Mouse (Mus musculus) limb, embryonic 12.5 days (tissue): ENCODE measurements around the gene Ndufa13. TPM values are rescaled to one million over a fixed set of nuclear protein-coding genes. Genes with fewer than 3 reads are reported as not detected.

Experiments
- ATAC-seq: fragments of 200-750 bp; cut with Nextera tagmentation; 2 replicates; pipeline ENCODE4 v1.8.0; 2017; ENCODE audit warnings: low read depth, moderate TSS enrichment; ENCODE audit not compliant: insufficient number of reproducible peaks, insufficient read depth, low FRiP score, low TSS enrichment
- H3K27ac ChIP-seq: fragments of 300-500 bp; sonication (generic); 2 replicates; pipeline ENCODE4 v1.5.1; 2016; ENCODE audit warnings: mild to moderate bottlenecking, moderate library complexity
- H3K27me3 ChIP-seq: fragments of 300-500 bp; sonication (generic); 2 replicates; pipeline ENCODE4 v1.6.1; 2016; ENCODE audit warnings: mild to moderate bottlenecking, moderate library complexity
- H3K36me3 ChIP-seq: fragments of 300-500 bp; sonication (generic); 2 replicates; pipeline ENCODE4 v1.6.1; 2016; ENCODE audit warnings: mild to moderate bottlenecking, moderate library complexity
- H3K4me1 ChIP-seq: fragments of 300-500 bp; sonication (generic); replicated peaks from 2 replicates; pipeline ENCODE4 v1.6.1; 2016
- H3K4me2 ChIP-seq: fragments of 300-500 bp; sonication (generic); 2 replicates; pipeline ENCODE4 v1.6.1; 2016; ENCODE audit warnings: mild to moderate bottlenecking, moderate library complexity
- H3K4me3 ChIP-seq: fragments of 300-500 bp; sonication (generic); replicated peaks from 2 replicates; pipeline ENCODE4 v1.5.1; 2016; ENCODE audit warnings: mild to moderate bottlenecking
- H3K9ac ChIP-seq: fragments of 300-500 bp; sonication (generic); replicated peaks from 2 replicates; pipeline ENCODE4 v1.6.1; 2016; ENCODE audit warnings: mild to moderate bottlenecking, moderate library complexity
- H3K9me3 ChIP-seq: fragments of 300-500 bp; sonication (generic); 2 replicates; pipeline ENCODE4 v1.6.1; 2016; ENCODE audit warnings: mild to moderate bottlenecking, moderate library complexity
- WGBS: fragments of 180-500 bp; shearing (Covaris S2); methylation state at CpG from one replicate; pipeline ENCODE4 v1.1.7; 2016; 5-methylcytosine and 5-hydroxymethylcytosine counted together
- polyA plus RNA-seq: library from polyadenylated mRNA; unstranded; fragments of >200 nt; fragmentation: Nextera tagmentation; extraction: Ambion mirVana; gene quantifications from 2 replicates; pipeline ENCODE4 v1.2.1, GENCODE M21; 2016

Gene Ndufa13
- polyA plus RNA-seq, 1 experiment from 2014 or later = 172 TPM

DNA sequence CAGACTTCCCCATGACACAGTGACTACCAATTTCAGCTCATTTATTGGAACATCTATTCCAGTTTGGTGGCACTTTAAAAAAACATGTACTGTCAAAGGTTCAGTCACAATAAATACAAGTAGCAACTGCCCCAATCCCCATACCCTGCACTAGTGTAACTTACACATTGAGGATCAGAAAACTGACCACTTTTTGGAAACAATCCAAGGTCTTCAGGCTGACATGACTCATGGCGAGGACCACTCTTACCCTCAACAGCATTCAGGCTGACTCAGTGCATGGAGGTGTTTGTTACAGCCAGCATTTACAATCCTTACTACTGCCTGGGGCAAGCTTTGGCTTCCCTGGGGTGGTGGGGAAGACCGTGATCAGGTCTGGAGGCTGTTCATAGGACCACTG is 4.7 kb upstream of the Ndufa13 start:
- Histone ChIP-seq H3K9me3 (no peaks in the 10 kb centered on the region), H3K9ac (no peak overlapping the region), H3K36me3 (peaks cover 56% of the 10 kb centered on the region), H3K4me3 (no peak overlapping the region), H3K27ac (no peak overlapping the region), H3K4me2 (no peak overlapping the region), H3K27me3 (no peaks in the 10 kb centered on the region), H3K4me1 (peaks cover 13% of the 10 kb centered on the region)
- no peak for ATAC-seq
- 87% methylated on average over 2 of the region's 2 CpGs for WGBS

DNA sequence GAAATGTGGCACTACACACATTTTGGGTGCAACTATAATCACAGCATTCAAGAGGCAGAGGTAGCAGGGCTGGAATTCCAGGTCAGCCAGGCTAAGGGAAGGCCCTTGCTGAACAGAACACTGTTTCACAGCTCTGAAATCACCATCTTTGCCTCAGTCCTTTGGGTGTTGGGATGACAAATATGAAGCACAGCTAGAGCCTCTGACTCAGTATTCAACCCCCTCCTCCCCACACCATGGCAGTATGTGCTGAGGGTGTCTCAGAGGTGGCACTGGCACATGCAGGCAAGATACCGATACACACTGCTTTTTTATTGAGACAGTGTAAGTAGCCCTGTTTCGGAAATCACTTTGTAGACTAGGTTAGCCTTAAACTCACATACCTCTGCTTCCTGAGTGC is 3.9 kb upstream of the Ndufa13 start:
- no peak overlapping the region for H3K27ac ChIP-seq
- no peak overlapping the region for H3K9ac ChIP-seq
- H3K4me3 ChIP-seq = no peak overlapping the region
- peaks cover 18% of the 10 kb centered on the region for H3K4me1 ChIP-seq
- ATAC-seq = no peak
- no peaks in the 10 kb centered on the region for H3K27me3 ChIP-seq
- no peak overlapping the region for H3K4me2 ChIP-seq
- WGBS = 89% methylated on average over 2 of the region's 2 CpGs
- H3K36me3 ChIP-seq = peaks cover 48% of the 10 kb centered on the region
- H3K9me3 ChIP-seq = no peaks in the 10 kb centered on the region

DNA sequence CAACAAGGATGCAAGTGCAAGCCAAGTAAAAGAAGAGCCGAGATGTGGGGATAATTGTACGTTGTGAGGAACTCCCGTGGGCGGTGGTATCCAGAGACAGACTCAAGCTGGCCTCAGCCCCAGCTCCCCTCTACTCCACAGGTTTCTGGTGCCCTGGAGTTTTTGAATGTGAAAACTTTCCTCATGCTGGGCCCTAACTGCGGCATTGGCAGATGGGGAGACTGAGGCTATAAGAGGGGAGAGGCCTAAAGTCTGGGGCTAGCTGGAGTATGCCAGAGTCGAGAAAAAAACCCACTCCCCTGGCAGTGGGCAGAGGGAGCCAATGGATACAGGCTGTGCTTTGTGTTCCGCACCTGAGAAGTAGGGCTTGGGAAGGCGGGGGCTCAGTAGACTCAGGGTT is 1.7 kb upstream of the Ndufa13 start:
- no peak overlapping the region for H3K4me3 ChIP-seq
- H3K36me3 ChIP-seq = peaks cover 30% of the 10 kb centered on the region
- no peaks in the 10 kb centered on the region for H3K27me3 ChIP-seq
- H3K4me1 ChIP-seq = peaks cover 29% of the 10 kb centered on the region
- WGBS = 88% methylated on average over 8 of the region's 8 CpGs
- H3K27ac ChIP-seq = no peak overlapping the region
- ATAC-seq = no peak
- H3K4me2 ChIP-seq = peak overlapping the region; percentile 96
- H3K9me3 ChIP-seq = no peaks in the 10 kb centered on the region
- no peak overlapping the region for H3K9ac ChIP-seq

DNA sequence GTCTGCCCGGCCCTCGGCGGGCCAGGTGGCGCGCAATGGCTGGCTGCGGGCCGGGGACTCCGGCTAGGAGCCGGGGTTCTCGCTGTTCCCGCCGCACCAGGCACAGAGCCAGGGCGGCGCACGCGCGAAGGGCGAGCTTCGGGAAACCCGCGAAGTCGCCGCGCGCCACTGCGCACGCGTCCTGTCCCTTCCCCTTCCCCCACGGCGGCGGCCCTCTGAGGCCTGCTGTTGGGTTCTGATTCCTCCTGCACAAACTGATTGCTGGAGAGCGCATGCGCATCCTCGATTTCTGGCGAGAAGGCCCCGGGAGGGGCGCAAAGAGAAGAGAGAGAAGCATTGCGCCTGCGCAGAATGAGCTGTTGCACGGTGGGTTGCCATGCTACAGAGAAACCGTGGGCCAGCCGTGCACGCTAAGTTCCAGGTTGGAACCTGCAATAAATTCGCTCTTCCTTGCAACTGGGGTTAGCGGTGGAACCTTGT is 745 bp upstream of the Ndufa13 start:
- Histone ChIP-seq H3K27ac (peak overlapping the region; percentile 94), H3K36me3 (peaks cover 31% of the 10 kb centered on the region), H3K27me3 (no peaks in the 10 kb centered on the region), H3K9me3 (no peaks in the 10 kb centered on the region), H3K4me2 (peak overlapping the region; percentile 96), H3K4me3 (peak overlapping the region; percentile 68), H3K4me1 (peaks cover 33% of the 10 kb centered on the region), H3K9ac (peak overlapping the region; percentile 78)
- WGBS = under 1% methylated on average over 45 of the region's 45 CpGs
- peak; percentile 85 for ATAC-seq

DNA sequence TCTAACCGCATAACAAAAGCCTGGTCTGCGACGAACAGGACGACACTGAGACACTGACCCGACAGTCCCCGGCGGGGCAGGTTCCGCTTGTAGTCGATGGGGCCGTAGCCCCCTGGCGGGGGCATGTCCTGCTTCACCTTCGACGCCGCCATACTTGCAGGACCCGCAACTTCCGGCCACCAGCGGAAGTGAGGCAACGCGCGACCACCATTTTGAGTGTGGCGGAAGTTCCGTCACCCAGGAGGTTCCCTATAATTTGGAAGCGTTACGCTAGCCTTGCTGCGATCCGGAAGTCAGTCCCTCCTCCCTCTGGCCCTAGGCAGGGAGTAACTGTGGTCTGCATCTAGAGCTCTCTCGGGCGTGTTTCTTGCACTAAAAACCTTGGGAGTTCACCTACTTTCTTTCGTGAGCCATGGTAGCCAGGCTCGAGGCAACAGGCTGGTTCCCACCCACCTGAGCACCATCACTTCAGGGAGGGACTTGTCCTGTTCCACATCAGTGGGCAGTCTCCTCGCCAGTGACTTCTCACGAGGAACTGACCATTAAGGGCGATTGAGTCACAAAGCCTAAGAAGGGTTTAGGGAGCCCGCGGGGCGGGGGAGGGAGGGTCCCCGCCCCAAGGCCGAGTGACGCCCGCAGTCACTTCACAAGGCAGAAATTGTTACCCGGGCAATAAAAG is 735 bp downstream of the Ndufa13 start:
- Histone ChIP-seq H3K27ac (peak overlapping the region; percentile 94), H3K9me3 (no peaks in the 10 kb centered on the region), H3K36me3 (peaks cover 26% of the 10 kb centered on the region), H3K4me1 (peaks cover 33% of the 10 kb centered on the region), H3K4me2 (peak overlapping the region; percentile 96), H3K4me3 (peak overlapping the region; percentile 68), H3K9ac (peak overlapping the region; percentile 78), H3K27me3 (no peaks in the 10 kb centered on the region)
- WGBS = under 1% methylated on average over 41 of the region's 41 CpGs
- peak; percentile 60 for ATAC-seq

DNA sequence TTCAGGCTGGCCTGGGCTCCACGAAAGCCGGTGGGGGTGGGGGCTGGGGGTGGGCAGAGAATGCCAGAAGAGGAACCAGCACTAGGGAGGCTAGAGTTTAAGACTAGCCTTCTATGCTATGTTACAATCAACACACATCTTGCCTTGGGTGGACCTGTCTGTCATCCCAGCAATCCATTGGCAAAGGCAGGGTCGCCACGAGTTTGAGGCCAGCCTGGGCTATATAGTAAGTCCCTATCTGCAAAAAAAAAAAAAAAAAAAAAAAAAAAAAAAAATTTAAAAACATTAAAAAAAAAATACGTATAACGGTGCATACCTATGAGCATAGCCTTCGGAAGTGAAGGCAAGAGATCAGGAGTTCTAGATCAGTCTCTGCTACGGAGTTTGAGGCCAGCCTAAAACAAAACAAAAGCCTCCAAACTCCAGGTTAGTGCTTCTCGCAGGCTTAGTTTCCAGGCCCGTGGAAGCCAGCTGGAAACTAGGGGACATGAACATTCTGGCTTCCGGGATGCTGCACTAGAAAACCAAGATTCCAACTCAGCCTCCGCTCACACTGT is 1.4 kb downstream of the Ndufa13 start:
- H3K36me3 ChIP-seq = peaks cover 24% of the 10 kb centered on the region
- ATAC-seq = 0 out of 2 replicates have a peak, but pooled peaks have one; percentile 7
- peaks cover 33% of the 10 kb centered on the region for H3K4me1 ChIP-seq

DNA sequence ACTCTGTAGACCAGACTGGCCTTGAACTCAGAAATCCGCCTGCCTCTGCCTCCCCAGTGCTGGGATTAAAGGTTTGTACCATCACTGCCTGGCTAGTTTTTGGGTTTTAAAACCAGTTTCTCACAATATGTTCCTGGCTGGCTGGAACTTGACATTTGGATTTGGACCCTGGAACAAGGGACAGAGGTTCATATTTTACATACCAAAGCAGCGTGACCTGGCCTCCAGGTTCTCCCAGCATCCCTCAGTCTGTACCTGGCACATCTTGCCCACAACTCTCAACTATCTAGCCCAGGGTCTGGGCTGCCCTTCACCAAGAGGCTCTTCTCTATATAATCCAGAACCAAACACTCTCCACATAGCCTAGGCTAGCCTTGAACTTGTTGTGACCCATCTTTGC is 2.5 kb downstream of the Ndufa13 start:
- Histone ChIP-seq H3K9ac (no peak overlapping the region), H3K9me3 (no peaks in the 10 kb centered on the region), H3K36me3 (peaks cover 33% of the 10 kb centered on the region), H3K4me1 (peaks cover 36% of the 10 kb centered on the region), H3K27me3 (no peaks in the 10 kb centered on the region), H3K27ac (no peak overlapping the region), H3K4me2 (0 out of 2 replicates have a peak overlapping the region, but pooled peaks have one; percentile 96), H3K4me3 (no peak overlapping the region)
- no peak for ATAC-seq
- 90% methylated on average over 2 of the region's 2 CpGs for WGBS

More for the DNA sequence above, 1.4 kb downstream of the Ndufa13 start:
- WGBS = 16% methylated on average over 12 of the region's 12 CpGs
- H3K27ac ChIP-seq = peak overlapping the region; percentile 86
- peak overlapping the region; percentile 68 for H3K4me3 ChIP-seq
- H3K9me3 ChIP-seq = no peaks in the 10 kb centered on the region
- H3K9ac ChIP-seq = peak overlapping the region; percentile 78
- peak overlapping the region; percentile 96 for H3K4me2 ChIP-seq
- H3K27me3 ChIP-seq = no peaks in the 10 kb centered on the region

DNA sequence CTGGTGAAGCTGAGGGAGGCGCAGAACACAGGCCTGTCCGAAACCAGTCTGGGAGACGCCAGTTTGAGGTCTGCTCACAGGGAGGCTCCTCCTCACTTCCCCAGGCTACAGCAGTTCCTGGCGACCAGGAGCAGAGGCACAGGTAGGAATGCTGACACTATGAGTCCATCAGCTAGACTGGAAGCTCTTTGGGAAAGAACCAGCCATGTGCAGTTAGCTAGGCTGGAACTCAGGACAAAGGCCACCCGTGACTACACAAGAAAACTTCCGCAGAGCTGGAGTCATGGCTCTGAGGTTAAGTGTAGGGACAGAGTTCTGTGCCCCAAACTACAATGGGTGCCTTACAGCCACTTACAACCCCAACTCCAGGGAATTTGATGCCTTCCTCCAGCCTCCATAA is 4.5 kb downstream of the Ndufa13 start:
- no peaks in the 10 kb centered on the region for H3K27me3 ChIP-seq
- H3K4me3 ChIP-seq = no peak overlapping the region
- H3K27ac ChIP-seq = no peak overlapping the region
- H3K9ac ChIP-seq = no peak overlapping the region
- no peaks in the 10 kb centered on the region for H3K9me3 ChIP-seq
- 85% methylated on average over 6 of the region's 6 CpGs for WGBS
- peaks cover 53% of the 10 kb centered on the region for H3K36me3 ChIP-seq
- no peak overlapping the region for H3K4me2 ChIP-seq
- H3K4me1 ChIP-seq = peaks cover 28% of the 10 kb centered on the region
- ATAC-seq = no peak

DNA sequence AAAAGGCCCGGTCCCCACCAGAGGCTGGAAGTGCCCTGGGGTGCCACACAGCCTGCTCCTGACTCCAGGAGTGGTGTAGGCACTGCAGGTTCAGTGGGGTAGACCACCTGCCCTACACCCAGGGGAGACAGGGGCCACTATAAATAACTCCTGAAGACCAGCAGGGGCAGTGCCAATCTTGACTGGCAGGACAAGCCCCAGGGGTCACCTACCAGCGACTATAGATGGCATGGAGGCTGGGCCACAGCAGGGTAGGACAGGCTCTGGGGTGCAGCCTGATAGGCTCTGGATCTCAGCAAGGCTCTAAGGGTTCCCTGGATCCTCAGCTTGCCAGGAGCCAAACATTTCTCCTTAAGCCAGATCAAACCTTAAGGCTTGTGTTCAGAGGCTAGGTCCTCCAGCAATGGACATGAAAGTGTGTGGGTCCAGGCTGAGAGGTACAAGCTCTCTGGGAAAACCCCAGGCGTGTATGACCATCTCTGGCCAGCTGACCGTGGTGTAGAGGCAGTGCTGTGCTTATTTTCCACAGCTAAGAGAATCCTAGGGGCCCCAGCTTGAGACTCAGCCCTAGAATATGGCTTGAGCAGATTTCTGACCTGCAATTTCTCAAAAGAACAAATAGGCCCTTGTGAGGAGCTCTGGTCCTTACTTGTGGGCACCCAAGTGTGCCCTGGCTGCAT is 6.4 kb downstream of the Ndufa13 start:
- no peak overlapping the region for H3K4me2 ChIP-seq
- H3K27me3 ChIP-seq = peaks cover 17% of the 10 kb centered on the region
- ATAC-seq = no peak
- no peak overlapping the region for H3K4me3 ChIP-seq
- no peak overlapping the region for H3K9ac ChIP-seq
- H3K9me3 ChIP-seq = no peaks in the 10 kb centered on the region
- H3K36me3 ChIP-seq = peaks cover 61% of the 10 kb centered on the region
- H3K4me1 ChIP-seq = peaks cover 18% of the 10 kb centered on the region
- no peak overlapping the region for H3K27ac ChIP-seq
- 75% methylated on average over 4 of the region's 4 CpGs for WGBS

DNA sequence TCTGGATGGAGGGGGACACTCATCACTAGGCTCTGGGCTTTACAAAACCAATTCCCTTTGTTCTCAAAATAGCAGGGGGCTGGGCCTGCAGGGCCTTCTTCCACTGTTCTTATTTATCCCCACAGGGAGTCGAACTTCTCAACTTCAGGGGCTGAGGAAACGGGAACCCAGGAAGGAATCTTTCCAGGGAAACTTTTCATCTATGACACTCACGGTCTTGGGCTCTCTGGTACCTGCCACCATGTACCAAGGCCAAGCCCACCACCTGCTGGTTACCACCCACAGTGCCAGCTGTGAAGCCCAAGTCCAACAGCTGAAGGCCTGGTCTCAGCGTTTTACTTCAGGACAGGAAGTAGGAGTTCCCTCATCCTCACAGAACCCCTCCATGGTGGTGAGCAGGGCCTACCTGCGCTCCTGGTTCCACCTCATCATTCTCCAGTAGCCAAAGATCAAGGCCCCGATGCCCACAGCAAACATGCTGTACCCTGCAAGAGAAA is 7.5 kb downstream of the Ndufa13 start:
- WGBS = 64% methylated on average over 6 of the region's 6 CpGs
- H3K9ac ChIP-seq = no peak overlapping the region
- H3K4me3 ChIP-seq = no peak overlapping the region
- peaks cover 28% of the 10 kb centered on the region for H3K27me3 ChIP-seq
- no peak for ATAC-seq
- no peaks in the 10 kb centered on the region for H3K9me3 ChIP-seq
- no peak overlapping the region for H3K27ac ChIP-seq
- H3K4me2 ChIP-seq = no peak overlapping the region
- peaks cover 9% of the 10 kb centered on the region; the same call in 1 of the 2 replicates for H3K4me1 ChIP-seq
- peaks cover 61% of the 10 kb centered on the region for H3K36me3 ChIP-seq

DNA sequence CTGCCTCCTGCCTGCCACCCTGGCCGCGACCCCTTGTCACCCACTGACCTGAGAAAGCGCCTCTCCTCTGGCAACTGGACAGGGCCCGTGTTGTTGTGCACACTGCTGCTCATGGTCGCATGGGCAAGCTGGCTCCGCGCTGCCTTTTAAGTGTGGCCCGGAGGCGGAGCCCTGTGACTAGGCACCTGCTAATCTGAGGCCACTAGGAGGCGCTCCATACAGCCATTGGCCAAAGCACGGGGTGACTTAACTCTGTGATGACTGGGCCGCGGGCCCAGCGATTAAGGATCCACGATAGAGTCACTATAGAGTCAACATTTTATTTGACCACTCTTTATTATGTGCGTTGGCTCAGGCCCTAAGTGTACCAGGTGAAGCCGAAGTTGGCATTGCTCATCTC is 8.5 kb downstream of the Ndufa13 start:
- H3K4me3 ChIP-seq = no peak overlapping the region
- no peak overlapping the region for H3K9ac ChIP-seq
- H3K4me2 ChIP-seq = no peak overlapping the region
- no peak overlapping the region for H3K27ac ChIP-seq
- 43% methylated on average over 17 of the region's 17 CpGs for WGBS
- peaks cover 55% of the 10 kb centered on the region for H3K36me3 ChIP-seq
- ATAC-seq = no peak
- peaks cover 38% of the 10 kb centered on the region for H3K27me3 ChIP-seq
- peaks cover 11% of the 10 kb centered on the region; the same call in 1 of the 2 replicates for H3K4me1 ChIP-seq
- no peaks in the 10 kb centered on the region for H3K9me3 ChIP-seq
